Mouse (Mus musculus) c-Kit-positive CD71-positive TER-119-positive erythroid progenitor cells, embryonic 14.5 days (primary cell): ENCODE results near the gene Gm20388.

Source experiments
- DNase-seq: peaks from one replicate; pipeline ENCODE4 v3.0.0-alpha.2; 2013; ENCODE audit warnings: low spot score

The Gm20388 gene

DNA sequence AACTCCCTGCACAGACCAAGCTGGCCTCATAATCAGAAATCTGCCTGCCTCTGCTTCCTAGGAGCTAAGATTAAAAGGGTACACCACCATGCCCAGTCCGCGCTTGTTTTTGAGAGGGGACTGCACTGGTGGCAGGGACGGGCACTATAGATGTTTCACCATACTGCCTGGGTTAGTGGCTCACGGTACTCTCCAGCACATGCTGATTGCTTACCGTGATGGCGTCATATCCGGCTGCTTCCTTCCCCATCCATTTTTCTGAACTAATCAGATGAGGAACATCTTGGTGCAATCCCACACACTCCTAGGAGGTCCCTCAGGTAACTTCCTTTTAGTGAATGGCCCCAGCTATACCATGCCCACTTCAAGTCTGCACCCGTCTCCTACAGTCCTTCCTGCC lies 134.3 kb downstream of the Gm20388 start:
- no peak for DNase-seq

DNA sequence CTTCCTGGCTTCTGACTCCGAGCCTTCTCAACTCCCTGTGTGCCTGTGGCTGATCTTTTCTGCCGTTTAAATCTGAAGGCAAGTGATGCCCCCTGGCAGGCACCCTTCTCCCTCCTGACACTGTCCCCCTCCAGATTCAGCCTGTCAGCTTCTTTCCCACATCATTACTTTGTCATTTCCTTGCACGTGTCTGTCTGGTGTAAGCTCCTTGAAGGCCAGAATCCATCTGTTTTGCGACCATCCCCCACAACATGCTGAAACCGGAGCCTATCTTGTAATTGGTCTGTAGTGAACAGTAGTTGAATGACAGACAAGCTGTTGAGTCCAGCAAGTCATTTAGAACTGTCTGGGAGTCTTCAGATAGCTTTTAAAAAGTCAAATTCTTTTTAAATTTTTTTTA lies 134.8 kb downstream of the Gm20388 start:
- DNase-seq = no peak

DNA sequence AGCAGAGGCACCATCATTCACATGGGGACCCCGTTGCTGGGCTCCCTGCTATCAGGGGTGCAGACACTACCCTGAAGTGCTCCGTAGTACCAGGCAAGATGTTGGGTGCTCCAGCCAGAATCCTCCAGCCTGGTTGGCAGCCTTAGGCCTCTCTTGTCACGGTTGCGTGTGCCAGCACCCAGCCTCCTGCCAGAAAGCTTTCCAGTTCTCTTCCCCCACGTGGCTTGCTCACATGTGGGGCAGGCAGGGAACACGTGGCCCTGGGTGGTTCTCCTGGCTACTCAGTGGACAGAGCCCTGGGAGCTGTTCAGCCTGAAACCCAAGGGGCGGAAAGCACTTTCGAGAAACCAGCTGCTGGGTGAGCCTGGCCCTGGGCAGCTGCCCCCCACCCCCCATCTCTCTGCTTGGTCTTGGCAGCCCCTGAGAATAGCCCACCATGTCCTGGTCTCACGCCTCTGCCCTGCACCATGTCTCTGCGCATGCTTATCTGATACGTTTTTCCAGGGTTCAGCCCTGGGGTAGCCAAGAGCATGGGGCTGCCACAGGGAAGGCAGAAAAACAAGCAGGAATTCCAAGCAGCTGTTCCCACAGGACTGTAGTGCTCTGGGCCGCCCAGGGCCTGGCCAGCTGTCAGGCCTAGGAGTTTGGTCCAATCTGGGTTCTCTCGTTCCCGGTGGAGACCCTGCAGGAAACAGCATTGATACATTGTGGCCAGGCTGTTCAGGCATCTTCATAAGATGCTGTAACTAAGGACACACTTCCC lies 135.8 kb downstream of the Gm20388 start:
- DNase-seq = no peak

DNA sequence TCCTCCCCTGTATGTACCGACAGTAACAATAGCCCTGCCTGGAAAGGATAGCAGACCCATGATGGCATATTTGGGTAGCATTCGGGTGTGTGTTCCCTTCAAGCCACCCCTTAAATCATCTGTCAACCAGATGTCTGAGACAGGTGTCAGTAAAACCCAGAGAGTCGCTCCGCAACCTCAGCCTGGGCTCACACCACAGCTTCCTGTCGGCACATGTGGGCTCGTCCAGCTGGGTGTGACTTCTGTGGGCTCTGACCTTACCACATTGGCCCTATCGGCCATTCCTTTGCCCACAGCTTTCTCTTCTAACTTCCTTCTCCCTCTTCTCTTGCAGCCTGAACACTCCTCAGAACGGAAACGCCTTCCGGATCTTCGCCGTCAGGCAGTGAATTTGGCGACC lies 139.3 kb downstream of the Gm20388 start:
- no peak for DNase-seq

DNA sequence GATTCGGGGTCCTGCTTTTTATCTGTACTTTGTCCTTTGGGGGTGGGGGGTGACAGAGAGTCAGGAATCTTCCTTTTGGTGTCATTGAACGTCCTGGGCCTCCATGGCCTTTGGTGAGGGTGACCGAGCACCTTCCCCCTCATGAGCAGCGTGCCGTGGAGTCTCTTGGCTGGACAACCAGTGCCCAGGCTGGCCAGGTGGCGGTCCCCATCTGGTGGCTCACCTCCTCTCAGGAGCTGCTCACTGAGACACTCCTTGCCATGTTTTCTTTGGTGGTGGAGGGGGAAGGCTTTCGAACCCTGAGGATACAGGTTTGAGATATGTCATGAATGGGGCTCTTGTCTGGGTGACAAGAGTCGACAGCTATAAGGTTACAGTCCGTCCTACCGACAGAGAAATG lies 139.7 kb downstream of the Gm20388 start:
- DNase-seq = no peak

DNA sequence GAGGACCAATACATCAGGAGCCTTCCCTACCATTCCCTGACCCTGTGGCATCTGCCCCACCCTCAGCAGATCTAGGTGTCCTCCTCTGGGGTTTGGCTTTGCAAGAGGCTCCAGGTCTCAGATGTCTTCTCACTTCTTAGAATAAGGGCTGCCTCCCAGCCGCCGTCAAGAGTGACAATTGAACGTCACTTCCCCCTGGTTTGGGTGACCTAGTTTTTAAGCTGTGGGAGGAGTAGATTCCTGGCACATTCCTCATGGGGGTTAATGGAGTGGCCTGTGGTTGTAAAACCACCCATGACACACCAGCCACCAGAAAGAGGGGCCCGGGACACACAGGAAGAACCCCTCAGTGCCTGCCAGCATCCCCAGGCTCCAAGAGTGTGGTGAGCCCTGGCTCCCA lies 140.4 kb downstream of the Gm20388 start:
- DNase-seq = no peak

DNA sequence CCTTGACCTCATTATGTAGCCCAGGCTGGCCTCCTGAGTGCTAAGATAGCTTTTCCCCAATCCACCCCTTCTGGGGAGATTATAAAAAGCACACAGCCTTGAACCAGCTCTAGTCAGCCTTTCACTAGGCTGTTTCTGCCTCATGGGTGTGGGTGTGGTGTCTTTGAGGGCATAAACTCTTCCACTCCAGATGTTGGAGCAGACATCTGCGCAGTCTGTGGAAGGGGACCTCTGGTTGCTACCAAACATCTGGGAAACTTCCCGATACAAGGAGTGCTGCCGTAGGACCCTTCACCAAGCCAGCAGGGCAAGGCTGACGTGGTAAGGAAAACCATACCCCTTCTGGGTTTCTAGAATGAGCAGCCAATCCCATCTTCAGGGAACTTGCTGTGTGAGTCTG lies 141.3 kb downstream of the Gm20388 start:
- DNase-seq = no peak

DNA sequence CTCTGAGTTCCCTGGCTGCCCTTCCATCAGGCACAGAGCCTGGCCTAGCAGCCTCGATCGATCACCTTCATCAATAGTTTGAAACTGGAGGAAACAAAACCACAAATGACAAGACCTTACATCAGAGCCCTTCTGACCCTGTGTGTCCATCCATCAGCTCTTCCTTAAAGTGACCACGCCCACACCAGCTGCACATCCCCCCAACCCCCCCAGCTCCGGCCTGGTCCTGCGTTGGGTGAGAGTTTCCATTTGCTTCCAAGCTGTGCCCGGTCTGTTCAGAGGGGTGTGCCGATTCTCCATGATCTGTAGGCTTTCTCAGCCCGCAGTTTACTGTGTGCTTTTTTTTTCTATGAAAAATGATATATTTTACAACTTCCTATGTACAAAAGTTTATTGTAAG lies 141.7 kb downstream of the Gm20388 start:
- DNase-seq = no peak

DNA sequence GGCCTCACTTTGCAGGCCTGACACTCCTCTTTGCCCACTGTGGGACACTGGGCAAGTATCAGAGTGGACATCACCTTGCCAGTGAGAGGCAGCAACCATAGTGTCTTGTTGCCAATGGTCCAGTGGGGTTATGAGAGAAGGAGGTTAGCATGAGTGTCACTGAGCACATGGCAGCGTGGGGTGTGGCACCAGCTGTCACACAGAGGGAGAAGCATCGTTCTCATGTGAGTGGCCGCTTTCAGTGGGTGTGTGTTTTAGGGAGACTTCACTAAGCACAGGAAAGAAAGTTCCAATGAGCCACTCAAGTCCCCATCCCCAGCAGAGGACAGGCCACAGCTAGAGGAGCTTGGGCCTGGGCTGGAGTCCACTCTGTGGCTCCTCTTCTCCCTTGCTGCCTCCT lies 144.2 kb downstream of the Gm20388 start:
- no peak for DNase-seq

DNA sequence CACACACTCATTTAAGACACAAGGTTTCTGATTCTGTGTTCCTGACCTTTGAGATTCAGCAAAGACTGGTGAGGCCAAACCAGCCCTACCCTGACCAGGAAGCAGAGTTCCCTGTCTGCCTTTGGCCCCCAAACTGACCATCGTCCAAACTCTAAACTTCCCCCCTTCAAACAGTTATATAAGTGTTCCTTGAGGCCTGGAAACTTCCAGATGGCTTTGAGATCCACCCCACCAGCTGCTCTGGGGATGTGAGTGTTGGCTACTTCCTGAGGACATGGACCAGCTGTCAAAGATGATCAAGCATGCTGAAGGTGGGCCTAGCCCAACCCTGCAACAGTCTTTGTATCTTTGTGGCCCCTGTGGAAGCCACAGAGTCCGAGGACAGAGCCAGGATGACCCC lies 146.4 kb downstream of the Gm20388 start:
- DNase-seq = no peak

DNA sequence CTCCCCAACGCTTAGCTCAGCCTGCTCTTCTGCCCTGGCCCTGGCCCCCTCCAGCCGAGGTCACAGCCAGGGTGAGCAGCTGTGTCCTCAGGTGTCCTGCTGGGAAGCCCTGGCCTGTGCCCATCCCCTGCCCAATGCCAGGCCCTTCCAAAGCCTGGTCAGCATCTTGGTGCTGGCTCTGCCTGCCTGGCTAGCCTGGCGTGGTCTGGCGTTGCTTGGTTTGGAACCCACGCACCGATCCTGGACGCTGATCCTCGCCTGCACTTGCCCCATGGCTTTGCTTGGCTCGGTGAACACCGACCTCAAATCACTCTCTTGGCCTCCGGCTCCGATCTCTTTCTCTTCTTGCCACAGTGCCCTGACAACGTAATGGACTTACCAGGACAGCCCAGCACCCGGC lies 152.1 kb downstream of the Gm20388 start:
- no peak for DNase-seq

DNA sequence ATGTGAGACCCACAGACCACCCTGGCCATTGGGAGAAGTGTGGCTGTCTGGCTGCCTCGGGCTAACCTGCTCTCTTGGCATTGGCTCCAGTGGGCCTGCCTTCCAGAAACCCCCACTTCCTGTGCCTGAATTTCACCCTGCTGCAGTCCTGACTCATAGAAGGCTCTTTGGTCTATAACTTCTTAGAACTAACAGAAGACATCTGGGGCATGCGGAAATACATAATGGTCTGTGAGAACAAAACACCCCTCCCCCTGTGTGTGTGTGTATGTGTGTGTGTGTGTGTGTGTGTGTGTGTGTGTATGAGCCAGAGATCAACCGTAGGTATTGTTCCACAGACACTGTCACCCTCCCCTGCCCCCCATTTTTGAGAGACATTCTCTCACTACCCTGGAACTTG lies 152.7 kb downstream of the Gm20388 start:
- DNase-seq = no peak

DNA sequence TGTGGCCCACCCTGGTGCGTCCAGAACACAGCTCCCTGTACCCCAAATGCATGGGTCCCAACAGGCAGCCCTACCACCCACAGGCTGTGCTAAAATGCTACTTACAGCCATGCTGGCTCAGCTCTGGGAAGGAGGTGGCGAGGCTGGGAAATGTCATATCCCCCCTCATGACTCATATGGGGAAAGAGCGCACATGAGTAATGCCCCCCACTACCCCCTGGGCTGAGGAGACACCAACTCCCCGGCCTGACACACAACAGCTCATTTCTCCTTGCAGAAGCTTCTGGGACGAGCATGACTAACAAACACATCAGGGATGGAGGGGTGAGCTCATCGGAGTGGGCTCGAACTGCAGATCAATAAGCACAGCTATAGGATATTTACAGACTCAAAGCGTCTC lies 155.0 kb downstream of the Gm20388 start:
- DNase-seq = no peak

DNA sequence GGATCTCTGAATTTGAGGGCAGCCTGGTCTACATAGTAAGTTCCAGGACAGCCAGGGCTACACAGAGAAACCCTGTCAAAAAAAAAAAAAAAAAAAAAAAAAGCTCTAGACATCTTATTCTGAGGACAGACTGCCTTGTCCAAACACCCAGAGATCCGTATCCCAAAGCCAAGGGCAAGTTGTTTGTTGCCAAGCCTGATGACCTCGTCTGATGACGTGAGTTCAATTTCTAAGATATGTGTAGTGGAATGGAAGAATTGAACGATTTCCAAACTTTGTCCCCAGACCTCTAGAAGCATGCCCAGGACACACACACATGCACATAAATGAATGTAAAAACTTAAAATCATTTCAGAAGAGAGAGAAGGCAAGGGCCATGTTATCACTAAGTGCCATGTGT lies 155.6 kb downstream of the Gm20388 start:
- no peak for DNase-seq

DNA sequence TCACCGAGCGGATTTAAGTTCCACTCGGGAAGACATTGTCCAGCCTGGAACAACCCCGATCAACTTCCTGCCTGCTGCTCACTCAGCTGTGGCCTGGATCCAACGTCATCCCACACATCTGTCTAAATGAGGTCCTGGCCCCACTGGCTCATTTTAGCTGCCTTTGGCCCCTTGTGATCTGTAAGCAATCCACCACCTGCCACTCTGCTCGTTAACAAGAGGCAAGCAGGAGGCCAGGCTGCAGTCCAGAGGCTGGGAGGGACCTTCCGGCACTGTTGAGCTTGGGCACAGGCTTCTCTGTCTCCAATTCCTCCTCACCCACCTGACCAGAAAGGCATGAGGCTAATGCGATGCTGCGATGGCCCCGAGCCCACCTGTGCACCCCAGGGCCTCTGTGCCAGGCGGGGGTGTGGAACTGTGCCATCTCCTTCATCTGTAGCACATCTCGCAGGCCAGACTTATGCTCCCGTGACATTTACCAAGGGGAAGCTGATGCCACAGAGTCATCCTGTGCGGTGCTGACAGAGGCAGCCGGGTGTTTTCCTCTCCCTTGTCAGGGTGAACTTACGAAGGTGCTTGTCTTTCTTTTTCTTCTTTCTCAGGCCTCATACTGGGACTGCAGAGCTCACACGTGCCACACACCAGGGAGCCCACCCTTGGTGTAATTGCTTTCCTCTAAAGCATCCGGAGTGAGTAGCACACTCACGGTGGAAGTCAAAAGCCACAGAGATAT lies 157.5 kb downstream of the Gm20388 start:
- no peak for DNase-seq

DNA sequence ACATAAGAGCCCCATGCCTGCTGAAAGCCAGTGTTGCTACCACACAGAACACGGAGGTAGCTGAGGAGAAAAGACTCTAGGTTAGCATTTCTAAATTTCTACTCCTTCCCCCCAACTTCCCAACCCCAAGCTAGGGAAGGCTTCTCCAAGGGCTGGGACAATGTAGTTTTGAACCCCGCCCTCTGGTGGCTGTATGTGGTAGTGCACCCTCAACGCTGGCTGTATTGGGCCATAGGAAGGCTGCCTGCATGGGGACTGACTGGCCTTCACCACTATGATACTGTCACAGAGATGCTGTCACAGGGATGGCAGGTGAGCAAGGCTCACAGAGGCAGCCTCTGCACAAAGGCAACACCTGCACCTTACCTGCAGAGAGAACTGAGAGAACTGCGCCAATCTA lies 161.0 kb downstream of the Gm20388 start:
- peak; percentile 63 for DNase-seq

DNA sequence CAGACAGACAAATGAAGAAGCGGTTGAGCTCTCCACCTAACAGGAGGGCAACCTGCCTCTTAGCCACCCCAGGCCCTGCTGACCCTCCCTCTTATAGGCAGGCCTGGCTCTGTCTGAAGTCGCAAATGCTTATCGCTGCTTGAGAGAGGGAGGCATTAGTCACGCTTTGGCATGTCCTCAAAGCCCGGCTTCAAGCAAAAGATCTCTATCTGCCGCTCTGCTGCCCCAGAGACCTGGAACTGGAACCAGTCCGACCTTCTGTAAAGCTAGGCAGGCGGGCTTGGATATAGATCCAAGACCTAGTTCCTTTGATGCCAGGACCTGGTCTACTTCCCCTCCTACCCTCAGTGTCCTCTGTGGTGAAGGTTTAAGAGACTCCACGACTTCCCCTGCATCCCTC lies 161.6 kb downstream of the Gm20388 start:
- DNase-seq = no peak

DNA sequence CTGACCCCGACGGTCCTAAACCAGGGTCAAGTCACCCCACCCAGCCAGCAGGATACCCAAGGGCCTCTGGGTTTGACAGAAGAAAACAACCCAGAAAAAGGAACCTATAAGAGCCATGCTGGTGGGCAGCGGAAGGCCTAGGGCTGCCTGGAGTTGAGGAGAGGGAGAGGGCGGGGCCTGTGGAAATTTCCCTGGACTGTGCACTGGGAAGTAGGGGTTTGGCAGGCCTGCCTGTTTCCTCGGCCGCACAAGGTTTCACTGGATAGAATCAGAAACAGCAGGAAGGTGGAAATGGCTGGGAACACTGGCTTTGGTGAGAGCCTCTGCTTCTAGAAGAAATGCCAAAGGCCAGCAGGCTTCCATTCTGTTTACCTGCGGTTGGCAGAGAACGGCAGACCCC lies 162.2 kb downstream of the Gm20388 start:
- DNase-seq = no peak

DNA sequence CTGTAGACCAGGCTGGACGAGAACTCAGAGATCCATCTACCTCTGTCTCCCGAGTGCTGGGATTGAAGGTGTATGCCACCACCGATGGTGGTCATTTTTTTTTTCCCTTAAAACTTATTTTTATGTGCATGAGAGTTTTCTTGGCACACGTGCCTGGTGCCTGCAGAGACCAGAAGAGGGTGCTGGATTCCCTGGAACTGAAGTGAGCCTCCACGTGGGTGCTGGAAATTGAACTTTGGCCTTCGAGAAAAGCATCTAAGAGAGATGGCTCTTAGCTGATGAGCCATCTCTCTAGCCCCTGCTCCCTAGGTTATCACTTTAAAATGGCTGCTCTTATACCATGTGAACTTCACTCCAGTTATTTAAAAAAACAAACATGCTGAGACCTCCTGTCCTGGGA lies 163.9 kb downstream of the Gm20388 start:
- DNase-seq = no peak

DNA sequence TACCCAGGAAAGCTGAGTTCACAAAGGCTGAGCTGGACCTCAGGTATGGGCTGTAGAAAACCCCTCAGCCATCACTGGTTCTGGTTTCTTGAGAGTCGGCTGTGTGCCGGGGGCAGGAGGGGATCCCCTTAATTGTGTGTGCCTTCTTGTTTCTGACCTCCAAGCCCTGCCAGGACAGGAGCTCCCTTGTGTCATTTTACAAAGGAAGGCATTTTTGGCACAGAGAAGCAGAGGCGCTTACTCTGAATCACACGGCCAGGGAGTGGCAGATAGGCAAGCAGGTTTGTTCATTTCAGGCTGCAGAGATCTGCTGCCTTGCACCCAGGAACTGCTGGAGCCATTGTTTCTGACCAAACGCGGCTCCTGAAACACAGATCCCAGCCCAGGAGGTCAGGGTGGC lies 164.7 kb downstream of the Gm20388 start:
- DNase-seq = no peak

DNA sequence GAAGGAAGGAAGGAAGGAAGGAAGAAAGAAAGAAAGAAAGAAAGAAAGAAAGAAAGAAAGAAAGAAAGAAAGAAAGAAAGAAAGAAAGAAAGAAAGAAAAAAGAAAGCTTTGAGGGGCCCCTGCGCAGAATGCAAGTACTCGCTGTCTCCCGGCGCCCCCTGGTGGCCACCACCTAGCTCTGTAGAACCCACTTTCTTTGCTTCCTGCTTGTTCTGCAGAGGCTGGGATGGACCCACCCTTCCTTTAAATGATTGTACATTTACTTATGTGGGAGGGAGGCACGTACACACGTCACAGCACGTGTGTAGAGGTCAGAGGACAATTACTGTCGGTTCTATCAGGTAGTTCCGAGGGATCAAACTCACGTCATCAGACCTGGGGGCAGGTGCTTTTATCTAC lies 167.4 kb downstream of the Gm20388 start:
- peak; percentile 63 for DNase-seq

DNA sequence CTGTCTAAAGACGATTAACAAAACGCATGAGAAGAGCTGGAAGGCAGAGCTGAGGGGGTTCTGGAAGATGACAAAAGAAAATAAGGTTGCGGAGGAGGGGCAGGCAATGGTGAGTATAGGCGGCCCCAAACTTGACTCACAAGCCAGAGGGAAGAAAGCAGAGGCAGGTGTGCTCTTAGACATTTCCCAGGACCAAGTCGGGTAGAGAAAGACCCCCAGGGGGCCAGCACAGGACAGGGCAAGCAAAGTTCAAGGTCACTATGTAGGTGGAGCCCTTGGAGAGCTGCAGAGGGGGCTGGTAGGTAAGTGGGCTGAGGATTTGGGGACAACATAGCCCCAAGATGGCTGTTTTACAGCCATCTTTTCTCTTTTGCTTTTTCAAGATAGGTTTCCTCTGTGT lies 168.7 kb downstream of the Gm20388 start:
- no peak for DNase-seq

DNA sequence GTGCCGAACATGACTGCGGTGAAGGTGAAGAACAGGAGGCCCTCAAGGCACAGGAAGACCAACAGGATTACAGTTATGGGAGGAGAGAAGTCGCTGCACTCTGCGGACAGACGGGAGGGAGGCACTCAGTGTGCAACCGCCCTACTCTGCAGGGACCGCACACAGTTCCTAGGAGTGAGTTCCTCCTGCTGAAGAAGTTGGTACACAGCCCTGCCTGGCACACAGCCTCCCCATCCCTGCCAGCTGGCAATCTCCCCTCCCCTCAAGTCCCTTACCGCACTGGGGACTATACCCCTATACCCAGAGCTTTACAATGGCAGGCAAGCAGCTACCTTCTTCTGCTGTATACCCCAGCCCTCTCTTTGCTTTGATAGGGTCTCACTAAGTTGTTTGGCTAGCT lies 172.6 kb downstream of the Gm20388 start:
- DNase-seq = no peak

DNA sequence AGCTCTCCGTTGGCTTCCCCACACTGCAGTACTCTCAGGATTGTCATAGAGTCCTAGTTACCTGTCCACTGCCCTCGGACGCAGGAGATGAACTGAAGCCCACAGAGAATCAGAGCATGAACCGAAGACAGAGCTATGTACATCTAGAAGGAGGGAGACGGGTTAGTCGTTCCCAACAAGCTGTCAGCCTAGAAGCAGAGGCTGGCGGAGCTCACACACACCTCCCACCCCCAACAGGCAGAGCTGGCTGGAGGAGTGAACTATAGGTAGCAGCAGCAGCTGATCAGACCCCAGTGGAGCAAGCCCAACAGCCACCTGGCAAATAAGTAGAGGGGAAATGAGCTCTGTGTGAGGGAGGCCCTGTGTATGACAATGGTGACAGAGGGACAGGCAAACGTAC lies 174.1 kb downstream of the Gm20388 start:
- no peak for DNase-seq
